Mouse (Mus musculus): ENCODE measurements around the gene Rpgr. TPM values are rescaled to one million over a fixed set of nuclear protein-coding genes. Genes with fewer than 3 reads are reported as not detected.

The Rpgr gene
- 16.7 and 17.2 TPM in 2 replicates for polyA plus RNA-seq (2012; rRNA removed)

DNA sequence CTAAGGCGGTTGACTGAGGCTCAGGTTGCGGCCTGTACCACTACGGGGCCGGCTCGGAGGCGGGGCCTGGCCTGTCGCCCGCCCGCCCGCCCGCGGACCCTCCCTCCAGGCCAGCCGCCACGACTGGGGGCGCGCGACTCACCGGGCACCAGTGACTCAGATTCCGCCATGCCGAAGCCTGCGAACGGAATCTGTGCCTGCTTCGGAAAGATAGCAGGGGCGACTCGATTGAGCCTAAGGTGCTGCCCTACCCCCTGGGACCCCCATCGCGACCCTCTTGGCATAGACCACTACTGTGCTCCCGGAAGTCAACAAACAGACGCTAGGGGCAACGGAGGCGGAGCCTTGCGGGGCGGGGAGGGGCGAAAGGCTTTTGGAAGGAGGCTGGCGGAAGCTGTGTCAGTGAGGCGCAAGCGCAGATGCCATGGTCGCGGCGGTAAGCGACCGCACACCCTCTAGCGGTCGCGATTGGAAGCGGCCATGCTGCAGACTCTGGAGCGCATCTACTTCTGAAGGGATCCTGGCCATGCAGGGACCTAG is at the start of gene Rpgr:
Gene Rpgr (minus strand): TSS at position 511 of the 540 bp plus-strand sequence.
- DNase-seq (ENCODE audit: extremely low spot score in 1 of 2, low spot score in 1 of 2), result peak; percentile 77 to 86

GRCm38 (mm10) chrX:10258260-10258659 is 41.5 kb upstream of the Rpgr start:
- DNase-seq (ENCODE audit: extremely low spot score in 1 of 2, low spot score in 1 of 2), result no peak

DNA sequence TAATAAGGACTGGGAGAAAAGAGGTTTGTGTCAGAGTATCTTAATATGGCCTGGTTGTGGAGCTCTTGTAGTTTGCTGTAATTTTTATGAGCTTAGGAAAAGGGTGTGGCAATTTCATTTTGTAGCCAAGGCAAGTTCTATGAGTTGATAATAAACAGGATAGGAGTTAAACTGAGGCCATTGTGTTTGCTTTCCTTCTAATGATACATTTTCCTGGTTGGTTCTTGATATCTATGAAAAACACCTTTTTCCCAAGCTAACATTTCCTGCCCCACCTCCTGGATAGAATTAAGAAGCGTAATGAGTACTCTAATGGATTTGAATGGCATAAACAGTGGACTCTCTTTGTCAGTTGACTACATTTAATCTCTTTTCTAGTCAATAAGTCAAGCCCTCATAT is 41.1 kb upstream of the Rpgr start:
- DNase-seq (ENCODE audit: extremely low spot score in 1 of 2, low spot score in 1 of 2), result no peak

DNA sequence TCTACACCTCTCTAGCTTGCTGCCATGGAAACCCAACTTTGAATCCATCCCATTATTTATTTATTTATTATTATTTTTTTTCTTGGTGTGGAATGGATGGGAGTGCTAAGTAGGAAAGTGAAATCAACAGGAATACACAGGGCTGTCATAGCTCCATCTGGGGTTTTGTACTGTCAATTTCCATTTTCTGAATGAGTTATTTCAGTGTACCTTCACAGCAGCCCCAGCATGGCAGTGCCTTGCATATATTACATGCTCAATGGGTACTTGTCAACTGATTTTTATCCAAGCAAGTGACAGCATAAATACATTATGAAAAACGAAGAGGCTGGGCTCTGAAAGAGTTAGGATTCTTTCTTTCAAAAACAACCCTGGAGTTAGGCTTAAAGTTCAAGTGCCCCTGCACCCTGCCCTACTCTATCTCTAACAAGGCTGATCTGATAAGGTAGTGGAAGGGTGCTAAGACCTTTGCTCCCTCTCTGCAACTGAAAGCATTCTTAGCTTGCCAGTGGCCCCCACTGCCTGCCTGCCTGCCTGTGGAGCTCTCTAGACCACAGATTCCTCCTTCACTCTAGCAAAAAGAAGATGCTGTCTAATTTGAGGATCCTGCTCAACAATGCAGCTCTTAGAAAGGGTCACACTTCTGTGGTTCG is 35.3 kb upstream of the Rpgr start, which contains the start of gene Otc:
Gene Otc (plus strand): TSS at position 454 of the 653 bp plus-strand sequence.
- DNase-seq (ENCODE audit: extremely low spot score in 1 of 2, low spot score in 1 of 2), result no peak

- DNase-seq (ENCODE audit: extremely low spot score in 1 of 2, low spot score in 1 of 2), result no peak
Measured at GRCm38 (mm10) chrX:10251357-10251756, 34.6 kb upstream of the Rpgr start.

- DNase-seq (ENCODE audit: extremely low spot score in 1 of 2, low spot score in 1 of 2), result no peak
Measured at GRCm38 (mm10) chrX:10243916-10244315, 27.2 kb upstream of the Rpgr start.

DNA sequence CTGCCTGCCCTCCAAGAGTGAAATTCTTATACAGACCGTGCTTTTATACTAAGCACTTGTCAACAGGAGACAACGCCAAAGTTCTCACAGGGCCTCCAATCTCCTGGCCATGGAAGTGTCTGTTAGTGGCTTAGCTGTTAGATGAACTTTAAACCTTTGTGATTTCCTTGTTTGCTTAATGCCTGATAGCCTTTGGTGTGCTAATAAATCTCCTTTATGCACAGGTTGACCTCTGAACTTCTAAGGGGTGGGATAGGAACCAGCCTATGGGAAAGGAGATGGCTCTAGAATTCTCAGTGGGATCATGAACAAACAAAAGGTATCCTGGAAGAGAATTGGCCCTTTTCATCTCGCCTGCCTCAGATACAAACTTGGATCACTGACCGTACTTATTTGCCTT is 22.8 kb upstream of the Rpgr start:
- DNase-seq (ENCODE audit: extremely low spot score in 1 of 2, low spot score in 1 of 2), result no peak

GRCm38 (mm10) chrX:10234617-10235016 is 17.9 kb upstream of the Rpgr start:
- no peak for DNase-seq (ENCODE audit: extremely low spot score in 1 of 2, low spot score in 1 of 2)

DNA sequence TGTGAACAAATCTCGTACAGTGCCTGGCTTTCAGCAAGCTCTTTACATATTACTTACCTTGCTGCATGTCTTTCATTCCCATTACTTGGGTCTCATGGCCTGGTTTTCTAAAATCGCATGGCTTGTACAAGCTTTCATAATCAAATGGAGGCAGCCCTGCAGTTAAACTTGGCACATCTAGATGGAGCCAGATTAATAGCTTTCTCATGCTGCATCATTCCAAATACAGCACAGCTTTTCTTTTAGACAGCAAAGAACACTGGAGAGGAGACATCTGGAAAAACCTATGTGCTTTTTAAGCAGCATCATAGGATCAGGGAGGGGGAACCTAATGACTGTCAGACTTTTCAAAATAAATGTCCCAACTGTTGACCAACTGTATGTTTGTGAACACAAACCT is 16.3 kb upstream of the Rpgr start:
- peak; percentile 3 to 55 for DNase-seq (ENCODE audit: extremely low spot score in 1 of 2, low spot score in 1 of 2)

GRCm38 (mm10) chrX:10219281-10219680 is 2.6 kb upstream of the Rpgr start:
- DNase-seq (ENCODE audit: extremely low spot score in 1 of 2, low spot score in 1 of 2), result no peak

DNA sequence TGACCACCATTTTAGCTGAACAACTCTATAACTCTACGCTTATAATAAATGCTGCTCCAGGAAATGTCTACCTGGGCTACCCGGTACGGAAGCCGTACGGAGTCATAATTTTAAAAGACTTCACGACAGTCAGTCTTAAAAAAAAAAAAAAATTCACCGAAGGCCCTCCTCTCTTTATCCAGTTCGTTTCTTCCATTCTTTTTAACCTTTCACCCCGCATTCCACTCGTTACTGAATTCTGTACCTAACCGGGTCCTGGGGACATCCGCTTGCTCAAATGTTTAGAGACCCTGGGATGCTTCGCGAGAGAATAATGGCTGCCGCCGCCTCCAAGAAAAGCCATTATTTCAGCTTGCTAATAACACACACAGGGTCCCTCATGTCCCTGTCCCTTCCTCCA is 748 bp downstream of the Rpgr start:
- DNase-seq (ENCODE audit: extremely low spot score in 1 of 2, low spot score in 1 of 2), result peak; percentile 2 to 59

- no peak for DNase-seq (ENCODE audit: extremely low spot score in 1 of 2, low spot score in 1 of 2)
Measured at GRCm38 (mm10) chrX:10205937-10206336, 10.8 kb downstream of the Rpgr start.

DNA sequence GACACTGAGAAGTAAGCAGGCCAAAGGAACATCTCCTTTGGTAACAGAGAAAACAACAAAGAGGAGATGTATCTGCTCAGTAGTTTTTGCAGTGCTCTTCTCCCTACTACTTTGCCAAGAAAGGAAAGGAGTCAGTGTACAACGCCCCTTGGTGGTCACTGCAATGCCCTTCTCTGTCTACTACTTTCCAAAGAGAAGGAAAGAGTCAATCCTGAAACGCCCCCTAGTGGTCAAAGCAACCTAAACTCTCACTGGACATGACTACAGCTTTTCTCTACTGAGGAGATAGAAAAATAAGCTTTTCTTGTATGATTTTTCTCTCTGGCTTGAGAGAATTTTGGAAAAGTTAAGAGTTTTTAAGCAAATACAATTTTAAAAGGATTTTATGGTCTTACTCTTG is 15.4 kb downstream of the Rpgr start:
- DNase-seq (ENCODE audit: extremely low spot score in 1 of 2, low spot score in 1 of 2), result peak in 1 of 2 experiments; percentile 69

DNA sequence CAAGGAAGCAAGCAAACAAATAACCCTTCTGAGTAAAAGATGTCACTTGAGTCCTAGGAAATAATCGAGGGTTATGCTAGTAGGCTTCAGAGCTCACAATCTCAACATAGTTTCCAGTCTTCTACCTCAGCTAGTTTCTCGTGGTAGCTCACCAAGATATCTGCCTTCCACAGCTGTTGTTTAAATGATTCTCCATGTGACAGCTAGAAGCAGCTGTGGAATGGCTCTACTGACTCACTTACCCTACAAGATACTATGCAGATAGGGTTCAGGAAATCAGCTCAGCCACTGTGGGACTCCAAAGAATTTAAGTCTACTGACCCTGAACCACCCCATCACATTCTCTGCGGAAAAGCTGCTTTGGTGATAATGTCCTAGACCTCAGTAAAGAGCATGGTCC is 64.3 kb downstream of the Rpgr start:
- no peak for DNase-seq (ENCODE audit: extremely low spot score in 1 of 2, low spot score in 1 of 2)

- DNase-seq (ENCODE audit: extremely low spot score in 1 of 2, low spot score in 1 of 2), result no peak
Measured at GRCm38 (mm10) chrX:10117065-10117719, 99.5 kb downstream of the Rpgr start, which contains the start of gene Srpx. Gene Srpx, minus strand, starts transcription at chrX:10117709.

DNA sequence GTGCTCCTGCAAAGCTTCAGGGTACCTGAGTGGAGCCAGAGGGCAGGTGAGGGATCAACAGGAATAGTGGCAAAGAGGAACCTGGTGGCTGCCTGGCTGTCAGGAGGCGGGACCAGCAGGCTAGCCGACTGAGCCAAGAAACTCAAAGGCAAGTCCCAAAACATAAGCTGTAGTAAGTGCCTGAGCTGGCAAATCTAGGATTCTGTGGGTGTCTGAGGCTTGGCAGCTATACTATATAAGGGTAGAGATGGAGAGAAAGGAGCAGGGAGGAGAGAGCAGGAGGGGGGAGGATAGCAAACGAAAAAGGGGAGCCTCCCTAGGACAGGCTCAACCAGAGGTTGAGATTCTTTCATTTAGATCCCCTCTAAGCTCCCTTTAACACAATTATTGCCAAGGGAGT is 100.9 kb downstream of the Rpgr start:
- peak; percentile 9 to 47 for DNase-seq (ENCODE audit: extremely low spot score in 1 of 2, low spot score in 1 of 2)

DNA sequence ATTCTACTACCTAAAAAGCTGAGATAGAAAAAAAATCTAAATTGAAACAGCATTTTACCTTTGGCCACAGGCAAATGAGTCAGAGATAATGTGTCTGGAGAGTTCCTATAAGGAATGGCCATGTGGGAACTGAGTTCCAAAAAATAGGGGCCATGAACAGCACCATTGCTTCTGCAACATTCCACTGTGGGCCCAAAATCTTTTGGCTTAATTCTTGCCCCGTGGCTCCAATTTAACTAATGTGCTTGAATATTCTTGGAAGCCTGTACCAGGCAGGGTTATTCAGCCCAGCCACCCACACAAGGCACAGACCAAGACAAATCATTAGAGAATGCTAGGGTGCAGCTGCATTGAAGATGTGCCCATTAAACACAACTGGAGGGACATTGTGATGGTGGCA is 106.0 kb downstream of the Rpgr start:
- DNase-seq (ENCODE audit: extremely low spot score in 1 of 2, low spot score in 1 of 2), result no peak

DNA sequence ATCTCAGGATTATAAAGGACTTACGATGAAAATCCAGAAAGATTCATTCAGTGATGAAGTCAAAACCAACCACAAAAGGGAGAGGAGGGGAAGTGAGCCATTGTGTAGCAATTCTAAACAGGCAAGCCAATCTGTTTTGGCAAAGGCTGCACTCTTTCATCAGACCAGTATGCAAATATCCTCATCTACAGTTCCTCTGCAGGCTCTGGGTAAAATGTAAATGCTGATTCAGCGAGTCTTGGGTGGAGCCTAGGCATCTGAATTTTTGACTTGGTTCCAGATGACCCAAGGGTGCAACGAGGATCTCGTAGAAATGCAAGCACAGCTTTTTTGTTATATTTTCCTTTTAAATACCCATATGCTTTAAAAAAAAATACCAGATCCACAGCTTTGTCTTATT is 108.2 kb downstream of the Rpgr start:
- no peak for DNase-seq (ENCODE audit: extremely low spot score in 1 of 2, low spot score in 1 of 2)

DNA sequence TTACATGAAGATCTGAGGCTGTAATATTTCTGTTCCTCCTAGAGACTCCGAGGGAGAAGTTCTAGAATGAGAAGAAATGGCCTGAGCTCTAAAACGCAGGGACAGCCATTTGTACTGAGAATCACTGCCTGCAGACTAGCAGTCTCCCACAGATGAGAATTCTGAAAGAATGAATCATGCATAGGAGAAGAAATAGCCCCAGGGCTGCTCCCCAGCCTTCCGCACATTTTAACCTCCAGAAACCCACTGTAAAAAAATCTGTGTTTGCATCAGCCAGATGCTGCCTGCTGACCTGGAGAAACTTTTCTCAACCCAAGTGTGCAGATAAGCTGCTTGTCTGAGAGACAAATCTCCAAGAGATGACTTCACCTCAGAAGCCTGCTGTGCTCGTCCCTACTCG is 111.2 kb downstream of the Rpgr start:
- no peak for DNase-seq (ENCODE audit: extremely low spot score in 1 of 2, low spot score in 1 of 2)

DNA sequence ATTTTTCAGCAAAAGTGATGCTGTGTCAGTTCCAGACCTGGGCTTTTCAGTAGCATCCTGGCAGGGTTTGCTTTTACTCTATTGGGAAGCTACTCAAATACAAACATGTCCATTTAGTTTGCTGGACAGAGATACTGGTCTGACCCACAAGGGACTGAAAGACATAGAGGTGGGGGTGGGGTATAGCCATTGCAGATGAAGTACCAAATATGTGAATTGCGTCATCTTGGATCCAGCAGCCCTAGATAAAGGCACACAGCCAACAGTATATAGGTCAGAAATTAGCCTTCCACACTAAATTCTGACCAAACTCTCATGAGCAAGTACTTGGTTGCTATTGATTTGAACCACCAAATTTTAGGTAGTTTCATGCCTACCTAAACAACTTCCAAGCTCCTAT is 114.0 kb downstream of the Rpgr start:
- DNase-seq (ENCODE audit: extremely low spot score in 1 of 2, low spot score in 1 of 2), result no peak

DNA sequence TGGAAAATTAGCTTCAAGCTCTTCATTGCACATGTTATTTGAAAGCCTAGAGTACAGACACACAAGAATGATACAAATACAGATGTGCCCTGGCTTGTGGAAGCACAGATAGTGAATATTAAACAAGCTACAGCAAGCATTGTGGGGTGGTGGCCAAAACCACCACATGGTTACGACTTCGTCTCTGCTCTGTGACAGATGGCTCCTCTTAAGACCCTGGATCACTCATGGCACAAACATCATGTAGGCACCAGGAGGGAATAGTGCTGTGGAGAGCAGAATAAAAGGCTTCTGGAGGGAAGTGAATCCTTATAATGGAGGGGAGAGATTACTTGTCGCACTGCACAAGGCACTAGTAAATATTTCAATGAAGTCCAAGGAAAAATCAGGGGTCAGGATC is 120.9 kb downstream of the Rpgr start:
- no peak for DNase-seq (ENCODE audit: extremely low spot score in 1 of 2, low spot score in 1 of 2)

GRCm38 (mm10) chrX:10080385-10080784 is 136.3 kb downstream of the Rpgr start:
- DNase-seq (ENCODE audit: extremely low spot score in 1 of 2, low spot score in 1 of 2), result no peak

All from frontal cortex, adult 2 months (tissue).